Mouse (Mus musculus): Measurements from ENCODE around the gene Gpr55.
"Not testable (repeated sequence)": the region's sequence is repeated elsewhere in the genome, so short reads cannot be mapped to it uniquely, and the experiment has no call there.

Gene Gpr55

GRCm38 (mm10) chr1:85960873-85961272, at the start of gene Gpr55:
TSS of gene Gpr55 (minus strand) at chr1:85961007.
- peak in 1 of 2 experiments; percentile 28 for DNase-seq (ENCODE audit: low spot score in 2 of 2)

- DNase-seq (ENCODE audit: low spot score in 2 of 2) = peak; percentile 82 to 84
Observed at GRCm38 (mm10) chr1:86007778-86008177, 47.0 kb upstream of the Gpr55 start.

- DNase-seq (ENCODE audit: low spot score in 2 of 2) = no peak
Observed at GRCm38 (mm10) chr1:86006040-86006439, 45.2 kb upstream of the Gpr55 start.

GRCm38 (mm10) chr1:86005540-86005939, 44.7 kb upstream of the Gpr55 start:
- DNase-seq (ENCODE audit: low spot score in 2 of 2) = no peak

GRCm38 (mm10) chr1:85999853-86000570, 39.2 kb upstream of the Gpr55 start:
- no peak for DNase-seq (ENCODE audit: low spot score in 2 of 2)

- DNase-seq (ENCODE audit: low spot score in 2 of 2) = peak; percentile 73 to 80
Observed at GRCm38 (mm10) chr1:85998012-85998411, 37.2 kb upstream of the Gpr55 start.

GRCm38 (mm10) chr1:85997221-85997620, 36.4 kb upstream of the Gpr55 start:
- no peak for DNase-seq (ENCODE audit: low spot score in 2 of 2)

GRCm38 (mm10) chr1:85993541-85993940, 32.7 kb upstream of the Gpr55 start:
- DNase-seq (ENCODE audit: low spot score in 2 of 2) = no peak

- no peak for DNase-seq (ENCODE audit: low spot score in 2 of 2)
Observed at GRCm38 (mm10) chr1:85992175-85992574, 31.4 kb upstream of the Gpr55 start.

- DNase-seq (ENCODE audit: low spot score in 2 of 2) = not testable (repeated sequence)
Observed at GRCm38 (mm10) chr1:85988882-85989281, 28.1 kb upstream of the Gpr55 start.

- DNase-seq (ENCODE audit: low spot score in 2 of 2) = peak; percentile 31 to 50
Observed at GRCm38 (mm10) chr1:85988351-85988750, 27.5 kb upstream of the Gpr55 start.

- DNase-seq (ENCODE audit: low spot score in 2 of 2) = no peak
Observed at GRCm38 (mm10) chr1:85985784-85986183, 25.0 kb upstream of the Gpr55 start.

- DNase-seq (ENCODE audit: low spot score in 2 of 2) = peak in 1 of 2 experiments; percentile 54
Observed at GRCm38 (mm10) chr1:85981738-85982357, 21.0 kb upstream of the Gpr55 start.

GRCm38 (mm10) chr1:85977709-85978108, 16.9 kb upstream of the Gpr55 start:
- DNase-seq (ENCODE audit: low spot score in 2 of 2) = peak in 1 of 2 experiments; percentile 30

GRCm38 (mm10) chr1:85973468-85973877, 12.7 kb upstream of the Gpr55 start:
- no peak for DNase-seq (ENCODE audit: low spot score in 2 of 2)

GRCm38 (mm10) chr1:85972341-85972740, 11.5 kb upstream of the Gpr55 start:
- no peak for DNase-seq (ENCODE audit: low spot score in 2 of 2)

- no peak for DNase-seq (ENCODE audit: low spot score in 2 of 2)
Observed at GRCm38 (mm10) chr1:85971070-85971469, 10.3 kb upstream of the Gpr55 start.

GRCm38 (mm10) chr1:85969519-85969918, 8.7 kb upstream of the Gpr55 start:
- no peak for DNase-seq (ENCODE audit: low spot score in 2 of 2)

GRCm38 (mm10) chr1:85969081-85969480, 8.3 kb upstream of the Gpr55 start:
- DNase-seq (ENCODE audit: low spot score in 2 of 2) = no peak

- no peak for DNase-seq (ENCODE audit: low spot score in 2 of 2)
Observed at GRCm38 (mm10) chr1:85965856-85966255, 5.0 kb upstream of the Gpr55 start.

- DNase-seq (ENCODE audit: low spot score in 2 of 2) = peak; percentile 59 to 61
Observed at GRCm38 (mm10) chr1:85962081-85962480, 1.3 kb upstream of the Gpr55 start.

GRCm38 (mm10) chr1:85959889-85960276, 924 bp downstream of the Gpr55 start:
- no peak for DNase-seq (ENCODE audit: low spot score in 2 of 2)

- DNase-seq (ENCODE audit: low spot score in 2 of 2) = no peak
Observed at GRCm38 (mm10) chr1:85959129-85959888, 1.5 kb downstream of the Gpr55 start.
